Mouse (Mus musculus): ENCODE measurements around the gene Scamp3. TPM values are rescaled to one million over a fixed set of nuclear protein-coding genes. Genes with fewer than 3 reads are reported as not detected.

Gene Scamp3
- 63.2 and 67.5 TPM in 2 replicates for polyA plus RNA-seq (2015; fragmentation: Nextera tagmentation; extraction: Ambion mirVana)

GRCm38 (mm10) chr3:89177242-89178106 lies at the start of gene Scamp3:
Gene Scamp3 (plus strand): TSS chr3:89177473.

GRCm38 (mm10) chr3:89135958-89136357 lies 41.3 kb upstream of the Scamp3 start, which contains the start of gene Pklr:
Gene Pklr (plus strand): TSS chr3:89136142.

GRCm38 (mm10) chr3:89159616-89160344 lies 17.5 kb upstream of the Scamp3 start, which contains the start of gene Hcn3:
Gene Hcn3 (minus strand): TSS chr3:89160196.

GRCm38 (mm10) chr3:89164506-89165267 lies 12.6 kb upstream of the Scamp3 start, which contains the start of gene Clk2:
Gene Clk2 (plus strand): TSS chr3:89164795.

GRCm38 (mm10) chr3:89183058-89183958 lies 6.0 kb downstream of the Scamp3 start, which contains the start of gene Fam189b:
Gene Fam189b (plus strand): TSS chr3:89183143.

GRCm38 (mm10) chr3:89202253-89203141 lies 25.2 kb downstream of the Scamp3 start, which contains the start of gene Gba:
Gene Gba (plus strand): TSS chr3:89202928.

GRCm38 (mm10) chr3:89214681-89215411 lies 37.6 kb downstream of the Scamp3 start, which contains the start of gene Thbs3:
Gene Thbs3 (plus strand): TSS chr3:89215180.

GRCm38 (mm10) chr3:89226900-89227299 lies 49.6 kb downstream of the Scamp3 start, which contains the start of gene Mtx1:
Gene Mtx1 (minus strand): TSS chr3:89227088.

GRCm38 (mm10) chr3:89228836-89229235 lies 51.6 kb downstream of the Scamp3 start, which contains the start of gene Muc1:
Gene Muc1 (plus strand): TSS chr3:89229057.

MicroRNAs within 50 kb of the gene (microRNA counts, 519-probe panel; counts per million panel counts)
- microRNA mmu-miR-92b, result not detected

Small RNA genes within 50 kb of the gene (microRNA-seq; reads per million reads assigned to microRNA genes)
- 13.3 reads per million, percentile 22 among the genes with 10 or more reads in this experiment for gene Mir92b

Other genes with a start within 250 kb of the Scamp3 start
- 10.8 and 13.0 TPM in 2 replicates for gene Ash1l, start 226.9 kb upstream of the Scamp3 start, polyA plus RNA-seq (2015; fragmentation: Nextera tagmentation; extraction: Ambion mirVana)
- 103 and 117 TPM in 2 replicates for gene Dap3, start 226.3 kb upstream of the Scamp3 start, polyA plus RNA-seq (2015; fragmentation: Nextera tagmentation; extraction: Ambion mirVana)
- gene Rusc1, start 84.2 kb upstream of the Scamp3 start, polyA plus RNA-seq (2015; fragmentation: Nextera tagmentation; extraction: Ambion mirVana), result 11.3 and 11.4 TPM in 2 replicates
- gene Gm43738, start 76.4 kb upstream of the Scamp3 start, polyA plus RNA-seq (2015; fragmentation: Nextera tagmentation; extraction: Ambion mirVana), result not detected in 2 replicates
- 251 and 535 TPM in 2 replicates for gene Fdps, start 75.5 kb upstream of the Scamp3 start, polyA plus RNA-seq (2015; fragmentation: Nextera tagmentation; extraction: Ambion mirVana)
- gene Pklr, start 41.3 kb upstream of the Scamp3 start, polyA plus RNA-seq (2015; fragmentation: Nextera tagmentation; extraction: Ambion mirVana), result not detected in 2 replicates
- gene Hcn3, start 17.3 kb upstream of the Scamp3 start, polyA plus RNA-seq (2015; fragmentation: Nextera tagmentation; extraction: Ambion mirVana), result 0.35 and 0.59 TPM in 2 replicates
- 10.9 and 11.8 TPM in 2 replicates for gene Clk2, start 12.7 kb upstream of the Scamp3 start, polyA plus RNA-seq (2015; fragmentation: Nextera tagmentation; extraction: Ambion mirVana)
- gene Fam189b, start 5.7 kb downstream of the Scamp3 start, polyA plus RNA-seq (2015; fragmentation: Nextera tagmentation; extraction: Ambion mirVana), result 16.3 and 16.7 TPM in 2 replicates
- gene Gba, start 25.5 kb downstream of the Scamp3 start, polyA plus RNA-seq (2015; fragmentation: Nextera tagmentation; extraction: Ambion mirVana), result 35.9 and 40.6 TPM in 2 replicates
- 31.5 and 34.3 TPM in 2 replicates for gene Thbs3, start 37.7 kb downstream of the Scamp3 start, polyA plus RNA-seq (2015; fragmentation: Nextera tagmentation; extraction: Ambion mirVana)
- gene Mtx1, start 49.6 kb downstream of the Scamp3 start, polyA plus RNA-seq (2015; fragmentation: Nextera tagmentation; extraction: Ambion mirVana), result 130 and 133 TPM in 2 replicates
- gene Muc1, start 51.6 kb downstream of the Scamp3 start, polyA plus RNA-seq (2015; fragmentation: Nextera tagmentation; extraction: Ambion mirVana), result 0.31 and 0.75 TPM in 2 replicates
- 245 and 269 TPM in 2 replicates for gene Krtcap2, start 68.5 kb downstream of the Scamp3 start, polyA plus RNA-seq (2015; fragmentation: Nextera tagmentation; extraction: Ambion mirVana)
- gene Trim46, start 68.8 kb downstream of the Scamp3 start, polyA plus RNA-seq (2015; fragmentation: Nextera tagmentation; extraction: Ambion mirVana), result 0.50 and 0.73 TPM in 2 replicates
- 107 and 126 TPM in 2 replicates for gene Dpm3, start 81.9 kb downstream of the Scamp3 start, polyA plus RNA-seq (2015; fragmentation: Nextera tagmentation; extraction: Ambion mirVana)
- 90.2 and 94.4 TPM in 2 replicates for gene Slc50a1, start 93.1 kb downstream of the Scamp3 start, polyA plus RNA-seq (2015; fragmentation: Nextera tagmentation; extraction: Ambion mirVana)
- gene Efna1, start 103.7 kb downstream of the Scamp3 start, polyA plus RNA-seq (2015; fragmentation: Nextera tagmentation; extraction: Ambion mirVana), result 19.8 and 20.1 TPM in 2 replicates
- gene Efna3, start 145.5 kb downstream of the Scamp3 start, polyA plus RNA-seq (2015; fragmentation: Nextera tagmentation; extraction: Ambion mirVana), result 5.3 and 6.5 TPM in 2 replicates
- 4.4 and 5.6 TPM in 2 replicates for gene Efna4, start 160.6 kb downstream of the Scamp3 start, polyA plus RNA-seq (2015; fragmentation: Nextera tagmentation; extraction: Ambion mirVana)
- 60.9 and 72.6 TPM in 2 replicates for gene Adam15, start 172.5 kb downstream of the Scamp3 start, polyA plus RNA-seq (2015; fragmentation: Nextera tagmentation; extraction: Ambion mirVana)
- gene Dcst2, start 184.5 kb downstream of the Scamp3 start, polyA plus RNA-seq (2015; fragmentation: Nextera tagmentation; extraction: Ambion mirVana), result 0.07 and 0.08 TPM in 2 replicates
- gene Dcst1, start 187.8 kb downstream of the Scamp3 start, polyA plus RNA-seq (2015; fragmentation: Nextera tagmentation; extraction: Ambion mirVana), result 0.17 and 0.26 TPM in 2 replicates
- gene Zbtb7b, start 217.3 kb downstream of the Scamp3 start, polyA plus RNA-seq (2015; fragmentation: Nextera tagmentation; extraction: Ambion mirVana), result 4.1 and 4.6 TPM in 2 replicates
- gene Lenep, start 225.3 kb downstream of the Scamp3 start, polyA plus RNA-seq (2015; fragmentation: Nextera tagmentation; extraction: Ambion mirVana), result not detected in 2 replicates
- 20.6 and 21.0 TPM in 2 replicates for gene Flad1, start 234.4 kb downstream of the Scamp3 start, polyA plus RNA-seq (2015; fragmentation: Nextera tagmentation; extraction: Ambion mirVana)
- 146 and 176 TPM in 2 replicates for gene Cks1b, start 240.9 kb downstream of the Scamp3 start, polyA plus RNA-seq (2015; fragmentation: Nextera tagmentation; extraction: Ambion mirVana)
- 75.2 and 77.8 TPM in 2 replicates for gene Shc1, start 241.0 kb downstream of the Scamp3 start, polyA plus RNA-seq (2015; fragmentation: Nextera tagmentation; extraction: Ambion mirVana)